Mouse (Mus musculus): ENCODE measurements around the gene Rpl10a.
"Not testable (repeated sequence)": the region's sequence is repeated elsewhere in the genome, so short reads cannot be mapped to it uniquely, and the experiment has no call there.

Rpl10a gene

DNA sequence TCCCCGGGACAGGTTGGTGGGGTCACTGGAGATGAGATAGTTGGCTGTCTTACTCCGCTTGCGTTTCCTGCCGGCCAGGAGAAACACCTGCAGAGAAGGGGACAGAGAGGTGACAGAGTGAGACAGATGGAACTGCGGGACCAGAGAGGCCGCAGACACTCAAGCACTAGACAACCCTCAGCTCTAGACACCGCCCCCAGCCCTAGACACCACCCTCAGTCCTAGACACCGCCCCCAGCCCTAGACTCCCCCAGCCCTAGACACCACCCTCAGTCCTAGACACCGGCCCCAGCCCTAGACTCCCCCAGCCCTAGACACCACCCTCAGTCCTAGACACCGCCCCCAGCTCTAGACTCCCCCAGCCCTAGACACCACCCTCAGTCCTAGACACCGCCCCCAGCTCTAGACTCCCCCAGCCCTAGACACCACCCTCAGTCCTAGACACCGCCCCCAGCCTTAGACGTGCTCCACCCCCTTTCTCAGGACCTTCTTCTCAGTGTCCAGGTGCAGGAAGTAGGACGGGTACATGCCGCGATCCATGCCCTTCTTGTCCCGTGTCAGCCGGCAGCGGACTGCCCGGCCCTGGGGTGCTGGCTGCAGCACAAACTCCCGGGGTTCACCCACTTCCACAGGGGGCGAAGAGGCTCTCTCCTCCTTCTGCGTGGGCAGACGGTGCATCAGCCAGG lies 30.4 kb downstream of the Rpl10a start:
- DNase-seq (ENCODE audit: low spot score in 2 of 2), result not testable (repeated sequence)

GRCm38 (mm10) chr17:28360531-28361277 lies 32.4 kb downstream of the Rpl10a start:
- DNase-seq (ENCODE audit: low spot score in 2 of 2), result no peak

DNA sequence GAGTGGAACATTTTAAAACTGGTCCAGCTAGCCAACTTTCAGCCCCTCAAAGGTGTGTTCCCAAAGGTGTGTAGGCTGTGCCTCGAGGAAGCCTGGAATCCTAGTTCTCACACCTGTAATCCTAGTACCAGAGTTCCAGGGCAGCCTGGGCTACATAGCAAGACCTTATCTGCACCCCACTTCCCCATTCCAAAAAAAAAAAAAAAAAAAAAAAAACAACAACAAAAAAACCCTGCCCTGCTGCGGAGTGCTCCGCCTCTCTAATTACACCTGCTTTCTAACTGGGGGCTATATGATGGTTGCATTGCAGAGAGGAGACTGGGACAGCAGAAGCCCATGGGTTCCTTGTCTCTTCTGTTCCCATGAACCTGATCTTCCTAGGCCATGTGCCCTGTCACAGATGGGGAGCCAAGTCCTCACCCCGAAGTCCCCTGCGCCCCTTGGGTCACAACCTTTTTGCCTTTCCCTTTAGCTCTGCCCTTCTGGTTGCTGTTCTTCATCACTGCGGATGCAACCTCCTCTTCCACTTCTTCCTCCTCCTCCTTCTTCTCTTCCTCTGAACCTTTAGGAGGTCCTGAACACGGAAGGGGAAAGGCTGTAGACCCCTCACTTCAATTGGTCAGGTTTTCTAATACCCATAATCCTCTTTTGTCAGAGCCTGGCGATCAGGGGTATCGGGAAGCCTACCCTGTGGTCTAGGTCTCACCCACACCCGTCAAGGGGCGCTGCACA lies 33.8 kb downstream of the Rpl10a start:
- no peak for DNase-seq (ENCODE audit: low spot score in 2 of 2)

- no peak for DNase-seq (ENCODE audit: low spot score in 2 of 2)
Measured at GRCm38 (mm10) chr17:28362653-28363292, 34.5 kb downstream of the Rpl10a start.

DNA sequence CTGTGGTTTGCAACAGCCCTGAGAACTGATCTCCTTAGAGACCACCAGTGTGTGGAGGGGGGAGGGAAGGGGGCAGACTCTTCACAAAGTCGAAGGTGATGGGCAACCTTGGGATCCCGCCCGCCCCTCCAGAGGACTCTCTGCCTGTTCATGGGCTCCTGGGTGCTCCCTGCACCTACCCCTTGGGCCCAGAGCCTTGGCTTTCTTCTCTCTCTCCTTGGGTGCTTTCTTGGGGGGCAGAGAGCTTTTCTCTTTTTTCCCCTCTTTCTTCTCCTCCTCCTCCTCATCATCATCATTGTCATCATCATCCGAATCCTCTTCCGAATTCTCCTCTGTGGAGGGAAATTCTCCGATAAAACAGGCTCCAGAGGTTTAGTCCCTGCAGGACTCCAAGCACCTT lies 35.2 kb downstream of the Rpl10a start:
- no peak for DNase-seq (ENCODE audit: low spot score in 2 of 2)

DNA sequence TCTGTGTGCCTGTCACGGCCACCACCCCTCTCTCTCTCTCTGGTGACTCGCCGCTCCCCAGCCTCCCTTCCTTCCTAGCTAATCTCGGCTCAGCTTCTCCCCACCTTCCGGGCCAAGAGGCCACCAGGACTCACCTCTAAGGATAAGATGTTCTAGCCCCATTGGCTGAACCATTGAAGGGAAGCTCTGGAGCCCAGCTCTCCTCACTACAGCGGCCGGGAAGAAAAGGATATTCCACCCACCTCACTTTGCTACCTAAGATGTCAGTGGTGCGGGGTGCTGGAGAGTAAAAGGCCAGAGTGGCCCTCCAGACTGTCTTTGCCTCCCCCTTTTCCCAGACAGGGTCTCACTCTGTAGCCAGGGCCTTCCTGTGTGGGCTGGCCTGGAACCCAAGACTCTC lies 36.9 kb downstream of the Rpl10a start, which contains the start of gene Tulp1:
Gene Tulp1 (minus strand): TSS at position 101 of the 400 bp plus-strand sequence.
- DNase-seq (ENCODE audit: low spot score in 2 of 2), result no peak

DNA sequence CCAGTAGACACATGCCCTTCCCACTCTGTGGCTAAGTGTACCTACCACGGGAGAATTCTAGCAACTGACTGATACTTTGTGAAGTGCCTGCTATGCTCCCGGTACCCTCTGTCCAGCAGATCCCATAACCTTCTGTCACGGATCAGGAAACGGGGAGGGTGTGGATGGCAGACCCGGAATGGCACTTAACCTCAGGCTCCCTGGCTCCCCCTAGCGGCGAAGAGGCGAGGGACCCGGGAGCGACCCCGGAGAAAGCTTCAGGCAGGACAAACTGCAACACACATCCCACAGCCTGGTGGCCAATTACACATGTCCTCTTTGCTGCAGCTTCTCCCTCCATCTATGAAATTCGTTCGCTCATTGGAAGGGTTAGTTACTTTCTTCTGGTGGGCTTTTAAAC lies 40.2 kb downstream of the Rpl10a start:
- peak; percentile 55 to 90 for DNase-seq (ENCODE audit: low spot score in 2 of 2)

DNA sequence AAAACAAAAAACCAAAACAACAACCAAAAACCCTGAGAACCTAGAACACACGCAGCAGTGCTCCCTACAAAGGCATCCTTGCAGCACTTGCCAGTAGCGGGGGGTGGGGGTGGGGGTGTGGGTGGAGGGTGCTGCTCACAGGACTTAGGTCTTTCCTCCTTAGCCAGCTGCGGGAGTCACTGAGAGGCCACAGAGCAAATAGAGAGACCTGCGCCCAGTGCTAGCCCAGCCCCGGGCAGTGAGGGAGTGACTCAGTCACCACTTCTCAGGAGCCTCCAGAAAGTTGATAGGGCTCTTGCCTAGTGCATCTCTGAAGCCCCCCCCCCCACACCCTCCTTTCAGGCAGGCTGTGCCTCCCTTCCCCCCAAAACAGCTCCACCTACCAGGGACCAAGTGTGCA lies 40.8 kb downstream of the Rpl10a start:
- no peak for DNase-seq (ENCODE audit: low spot score in 2 of 2)

GRCm38 (mm10) chr17:28371286-28371685 lies 43.0 kb downstream of the Rpl10a start:
- DNase-seq (ENCODE audit: low spot score in 2 of 2), result no peak

DNA sequence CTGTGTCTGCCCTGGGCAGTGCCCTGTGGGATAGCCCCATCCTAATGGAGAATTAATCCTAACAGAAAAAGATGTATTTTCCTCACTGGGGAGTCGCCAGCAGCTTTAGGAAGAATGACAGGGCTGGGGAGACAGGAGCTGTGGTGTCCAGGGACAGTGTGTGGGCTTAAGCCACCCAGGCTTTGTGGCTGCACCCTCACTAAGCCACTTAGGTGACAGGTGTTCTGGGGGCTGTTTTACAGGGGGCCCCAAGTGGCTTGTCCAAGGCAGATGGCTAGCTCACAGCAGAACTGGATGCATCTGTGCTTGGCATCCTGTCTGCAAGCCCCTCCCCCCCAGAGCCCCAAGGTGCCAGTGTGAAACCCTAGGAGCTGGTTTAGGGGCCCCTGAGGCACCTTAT lies 43.7 kb downstream of the Rpl10a start:
- no peak for DNase-seq (ENCODE audit: low spot score in 2 of 2)

- peak; percentile 80 to 94 for DNase-seq (ENCODE audit: low spot score in 2 of 2)
Measured at GRCm38 (mm10) chr17:28373821-28374220, 45.5 kb downstream of the Rpl10a start.

GRCm38 (mm10) chr17:28374494-28374893 lies 46.2 kb downstream of the Rpl10a start:
- DNase-seq (ENCODE audit: low spot score in 2 of 2), result peak; percentile 79 to 84

- no peak for DNase-seq (ENCODE audit: low spot score in 2 of 2)
Measured at GRCm38 (mm10) chr17:28375592-28376061, 47.4 kb downstream of the Rpl10a start.

DNA sequence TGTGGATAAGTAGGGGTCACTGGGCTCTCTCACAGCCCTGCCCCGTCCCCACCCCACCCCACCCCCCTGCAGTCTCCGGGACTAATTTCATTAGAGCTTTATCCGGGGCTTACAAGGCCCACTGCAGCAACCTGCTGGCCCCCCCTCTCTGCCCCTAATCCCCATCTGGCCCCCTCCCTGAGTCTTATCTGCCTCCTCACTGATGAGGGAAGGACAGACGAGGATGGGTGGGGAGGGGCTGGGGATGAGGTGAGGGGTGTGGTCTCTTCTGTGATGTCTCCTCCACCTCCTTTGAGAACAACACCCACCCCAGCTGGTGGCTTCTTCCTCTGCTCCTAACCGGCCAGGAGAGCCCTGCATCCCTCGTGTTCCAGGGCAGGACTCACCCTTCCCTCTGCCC lies 52.0 kb downstream of the Rpl10a start:
- DNase-seq (ENCODE audit: low spot score in 2 of 2), result no peak
